16 mouse cellular contexts compared by ENCODE assay signal in genomic region chr11:67923720-67924119, GRCm38 (mm10). TPM values are rescaled to one million over a fixed set of nuclear protein-coding genes. Genes with fewer than 3 reads are reported as not detected.
DNase-seq lines count a peak whose midpoint lies in the region; ATAC-seq and TF ChIP-seq lines count a peak whose summit lies in the region.
"Had no signal": no experiment of that assay in that cellular context is flagged by ENCODE, and none has a peak within 500 bp of the region (broad histone marks: within the 10 kb centered on the region; RNA-seq: fewer than 3 reads in every experiment).

No protein-coding gene starts in this region.

- TF ChIP-seq CTCF in kidney, adult 2 months (conservative IDR thresholded peaks at IDR 0.05; ENCODE audit: insufficient read depth, insufficient read length, low read depth, low read length), result no peak
- peak; percentile 44 for TF ChIP-seq CTCF in lung, postnatal 0 days (IDR thresholded peaks at IDR 0.05)

- 85% methylated on average over 5 of the region's 5 CpGs for WGBS in kidney, adult 2 months
- 96% methylated on average over 5 of the region's 5 CpGs for WGBS in lung, postnatal 0 days

- H3K4me2 ChIP-seq in lung, postnatal 0 days (replicated peaks; ENCODE audit: low read depth, low read length), result no peak overlapping the region

- H3K9me3 ChIP-seq in lung, postnatal 0 days (ENCODE audit: low read length), result no peaks in the 10 kb centered on the region
- H3K9me3 ChIP-seq: embryonic facial prominence, embryonic 10.5 days had no signal

- ATAC-seq in lung, postnatal 0 days, result no peak
- ATAC-seq: inflammation-experienced regulatory T-cells, adult 6 months had no signal

- no peak overlapping the region for H3K27ac ChIP-seq in kidney, adult 2 months (ENCODE audit: insufficient read depth, low read depth, low read length)
- H3K27ac ChIP-seq in lung, postnatal 0 days (ENCODE audit: low read length), result no peak overlapping the region
- H3K27ac ChIP-seq: embryonic facial prominence, embryonic 10.5 days had no signal

- H3K36me3 ChIP-seq in kidney, adult 2 months (ENCODE audit: control insufficient read depth, insufficient read depth, low read length), result no peaks in the 10 kb centered on the region
- H3K36me3 ChIP-seq in lung, postnatal 0 days (ENCODE audit: insufficient read depth, low read length), result no peaks in the 10 kb centered on the region
- H3K36me3 ChIP-seq: embryonic facial prominence, embryonic 10.5 days had no signal

- no peaks in the 10 kb centered on the region for H3K27me3 ChIP-seq in kidney, adult 2 months (replicated peaks; ENCODE audit: control insufficient read depth, insufficient read depth, low read length)
- H3K27me3 ChIP-seq in lung, postnatal 0 days (replicated peaks; ENCODE audit: insufficient read depth, low read length), result no peaks in the 10 kb centered on the region

- no peak for TF ChIP-seq POLR2A in kidney, adult 2 months (IDR thresholded peaks at IDR 0.05; ENCODE audit: low read depth, low read length)

- DNase-seq in kidney, adult 2 months, result peak; percentile 17
- no peak for DNase-seq in kidney, postnatal 14 days
- DNase-seq in lung, postnatal 0 days (ENCODE audit: low spot score), result no peak
- no peak for DNase-seq in lung, adult 18-20 months
- DNase-seq in ZHBTc4 (ENCODE audit: low read depth, low spot score) (peak; percentile 43), MN1 (ENCODE audit: low spot score) (no peak)
- no peak for DNase-seq in right cerebral cortex, postnatal 25 days
- DNase-seq: adrenal gland, postnatal 36 days; cerebellum, postnatal 14 days; heart, adult 18-20 months; layer of hippocampus, postnatal 36 days; lung, postnatal 10 days; right cerebral cortex, adult 18-20 months; thymus, adult 2 months had no signal

- H3K4me3 ChIP-seq in kidney, adult 2 months (ENCODE audit: insufficient read depth, low read depth, low read length), result no peak overlapping the region
- no peak overlapping the region for H3K4me3 ChIP-seq in lung, postnatal 0 days (ENCODE audit: low read depth, low read length)
- H3K4me3 ChIP-seq: embryonic facial prominence, embryonic 10.5 days had no signal

- no peak overlapping the region for H3K9ac ChIP-seq in lung, postnatal 0 days (replicated peaks; ENCODE audit: low read depth)

- H3K4me1 ChIP-seq in kidney, adult 2 months (ENCODE audit: control insufficient read depth, insufficient read depth, low read length), result peaks cover 3% of the 10 kb centered on the region; the same call in 1 of the 2 replicates
- H3K4me1 ChIP-seq in lung, postnatal 0 days (ENCODE audit: insufficient read depth, low read depth, low read length), result no peaks in the 10 kb centered on the region; the same call in 1 of the 2 replicates

- no peak for TF ChIP-seq EP300 in lung, postnatal 0 days (IDR thresholded peaks at IDR 0.05)

RNA-seq across cellular contexts. Expression of gene Usp43, which starts 1.8 kb away (rescaled TPM):
- polyA plus RNA-seq in kidney, adult 2 months (2012; rRNA removed), result 3.0 and 3.5 TPM in 2 replicates
- polyA plus RNA-seq in lung, postnatal 0 days (2015; fragmentation: Nextera tagmentation; extraction: Ambion mirVana), result 2.7 and 3.0 TPM in 2 replicates
- polyA plus RNA-seq: inflammation-experienced regulatory T-cells, adult 6 months had no signal

RNA-seq across cellular contexts. Expression of gene Cfap52, which starts 41.7 kb away (rescaled TPM):
- 1.9 and 4.8 TPM in 2 replicates for polyA plus RNA-seq in kidney, adult 2 months (2012; rRNA removed)
- 9.8 and 12.4 TPM in 2 replicates for polyA plus RNA-seq in lung, postnatal 0 days (2015; fragmentation: Nextera tagmentation; extraction: Ambion mirVana)
- polyA plus RNA-seq: inflammation-experienced regulatory T-cells, adult 6 months had no signal

RNA-seq across cellular contexts. Expression of gene Stx8, which starts 42.3 kb away (rescaled TPM):
- 6.9 and 10.7 TPM in 2 replicates for polyA plus RNA-seq in kidney, adult 2 months (2012; rRNA removed)
- polyA plus RNA-seq in lung, postnatal 0 days (2015; fragmentation: Nextera tagmentation; extraction: Ambion mirVana), result 72.5 and 77.6 TPM in 2 replicates

Comparison
In these comparisons a context has a peak if more than half of its experiments do, and no peak if none do; other contexts are left out.
1. DNase-seq: peak in kidney, adult 2 months (single experiment) and ZHBTc4 (single experiment); none in kidney, postnatal 14 days (single experiment), lung, postnatal 0 days (single experiment), lung, adult 18-20 months (0 of 2), MN1 (single experiment) and right cerebral cortex, postnatal 25 days (single experiment).